Mouse (Mus musculus): ENCODE measurements around the gene Kansl2.
A peak's percentile ranks its signal among the peaks of the same experiment; 100 is the strongest.
"Not testable (repeated sequence)": the region's sequence is repeated elsewhere in the genome, so short reads cannot be mapped to it uniquely, and the experiment has no call there.

The Kansl2 gene

DNA sequence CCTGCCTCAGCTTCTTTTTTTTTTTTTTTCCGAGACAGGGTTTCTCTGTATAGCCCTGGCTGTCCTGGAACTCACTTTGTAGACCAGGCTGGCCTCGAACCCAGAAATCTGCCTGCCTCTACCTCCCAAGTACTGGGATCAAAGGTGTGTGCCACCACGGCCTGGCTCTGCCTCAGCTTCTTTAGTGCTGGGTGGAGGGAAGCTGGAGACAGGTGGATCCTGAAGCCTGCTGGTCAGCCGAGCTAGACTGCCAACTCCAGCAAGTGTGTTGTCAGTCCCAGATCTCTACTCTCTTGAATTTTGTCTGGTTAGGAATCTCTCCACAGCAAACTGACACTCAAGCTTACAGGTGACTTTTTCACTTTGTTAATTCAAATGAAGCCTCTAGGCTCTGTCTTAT lies 1.9 kb upstream of the Kansl2 start:
- DNase-seq = no peak

GRCm38 (mm10) chr15:98533035-98533531 lies 981 bp downstream of the Kansl2 start:
- DNase-seq = no peak

DNA sequence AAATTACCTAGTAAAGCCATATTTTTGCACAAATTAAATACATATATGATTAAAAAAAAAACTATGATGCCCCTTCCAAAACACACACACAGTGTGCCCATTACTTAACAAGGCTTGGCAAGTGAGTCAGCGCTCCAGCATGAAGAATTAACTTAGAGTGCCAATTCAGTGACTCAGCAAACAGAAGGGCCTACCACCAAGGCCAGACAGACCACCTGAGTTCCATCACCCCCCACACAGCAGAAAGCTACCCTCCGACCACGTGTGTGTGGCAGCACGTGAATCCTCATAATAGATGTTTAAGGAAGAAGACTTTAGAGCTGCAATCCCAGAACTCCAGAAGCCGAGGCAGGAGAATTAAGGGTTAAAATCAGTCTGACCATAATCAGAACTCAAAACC lies 1.8 kb downstream of the Kansl2 start:
- no peak for DNase-seq

GRCm38 (mm10) chr15:98528066-98528563 lies 5.9 kb downstream of the Kansl2 start:
- no peak for DNase-seq

- no peak for DNase-seq
These were observed 6.8 kb downstream of the Kansl2 start for GRCm38 (mm10) chr15:98527056-98527771.

GRCm38 (mm10) chr15:98526057-98526456 lies 8.0 kb downstream of the Kansl2 start:
- DNase-seq = no peak

DNA sequence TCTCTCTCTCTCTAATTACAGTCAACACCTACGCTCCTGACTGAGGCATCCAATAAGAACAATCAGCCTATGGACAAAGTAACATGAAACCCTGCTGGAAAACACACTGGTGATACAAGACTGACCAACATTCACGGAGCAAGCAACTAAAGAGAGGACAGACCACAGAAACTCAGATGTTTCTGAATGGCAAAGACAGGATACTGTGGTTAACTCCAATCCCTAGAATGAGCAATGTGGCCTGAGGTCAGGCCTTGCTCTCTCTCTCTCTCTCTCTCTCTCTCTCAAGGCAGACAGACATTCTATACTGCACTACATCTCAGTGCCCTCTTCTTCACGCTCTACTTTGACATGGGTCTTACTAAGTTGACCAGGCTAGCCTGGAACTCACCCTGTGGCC lies 12.8 kb downstream of the Kansl2 start:
- no peak for DNase-seq

- DNase-seq = peak; percentile 60
These were observed 16.4 kb downstream of the Kansl2 start for GRCm38 (mm10) chr15:98517380-98518355.

DNA sequence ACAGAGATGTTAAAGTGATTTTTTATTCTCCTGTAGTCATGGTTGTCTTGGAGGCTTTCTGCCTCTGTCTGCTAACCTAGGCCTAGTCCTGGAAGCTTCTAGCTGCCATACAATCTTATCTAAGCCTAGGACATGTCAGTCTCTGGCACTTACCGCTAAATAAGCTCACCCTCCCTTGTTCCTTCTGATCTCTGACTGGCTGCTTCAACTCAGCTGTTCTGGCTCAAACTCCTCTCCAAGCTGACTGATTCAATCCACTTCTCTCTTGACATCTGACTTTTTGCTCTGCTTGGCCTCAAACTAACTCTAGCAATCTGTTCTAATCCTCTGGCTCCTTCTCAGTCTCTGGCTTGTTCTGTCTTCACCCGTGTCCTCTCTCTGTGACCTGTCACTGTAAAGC lies 19.2 kb downstream of the Kansl2 start:
- DNase-seq = not testable (repeated sequence)

GRCm38 (mm10) chr15:98514146-98514545 lies 19.9 kb downstream of the Kansl2 start:
- no peak for DNase-seq

- not testable (repeated sequence) for DNase-seq
These were observed 20.4 kb downstream of the Kansl2 start for GRCm38 (mm10) chr15:98513676-98514075.

DNA sequence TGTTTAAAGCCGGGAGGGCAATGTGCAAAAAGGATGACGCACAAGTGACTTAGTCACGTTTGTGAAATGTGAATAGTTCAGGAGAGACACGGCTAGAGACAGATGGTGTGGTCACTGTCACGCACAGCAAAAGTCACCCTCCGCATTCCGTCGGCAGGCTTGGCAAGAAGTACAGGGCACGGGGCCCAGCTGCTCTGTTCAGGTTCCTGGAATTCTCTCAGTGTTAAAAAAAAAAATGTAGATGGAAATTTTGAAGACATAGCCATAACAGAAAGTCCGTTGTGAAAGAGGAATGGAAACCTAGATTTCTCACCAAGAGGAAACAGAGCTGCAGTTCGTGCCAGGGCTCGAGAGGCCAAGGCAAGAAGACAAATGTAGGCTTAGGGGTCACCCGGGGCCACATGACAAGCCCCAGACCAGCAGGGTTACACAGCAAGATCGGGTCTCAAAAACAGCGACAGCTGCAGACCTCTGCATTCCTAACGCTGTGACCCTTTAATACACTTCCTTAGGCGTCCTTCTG lies 21.2 kb downstream of the Kansl2 start:
- no peak for DNase-seq

GRCm38 (mm10) chr15:98512232-98512631 lies 21.8 kb downstream of the Kansl2 start:
- DNase-seq = no peak

GRCm38 (mm10) chr15:98511386-98511928 lies 22.6 kb downstream of the Kansl2 start:
- DNase-seq = no peak

DNA sequence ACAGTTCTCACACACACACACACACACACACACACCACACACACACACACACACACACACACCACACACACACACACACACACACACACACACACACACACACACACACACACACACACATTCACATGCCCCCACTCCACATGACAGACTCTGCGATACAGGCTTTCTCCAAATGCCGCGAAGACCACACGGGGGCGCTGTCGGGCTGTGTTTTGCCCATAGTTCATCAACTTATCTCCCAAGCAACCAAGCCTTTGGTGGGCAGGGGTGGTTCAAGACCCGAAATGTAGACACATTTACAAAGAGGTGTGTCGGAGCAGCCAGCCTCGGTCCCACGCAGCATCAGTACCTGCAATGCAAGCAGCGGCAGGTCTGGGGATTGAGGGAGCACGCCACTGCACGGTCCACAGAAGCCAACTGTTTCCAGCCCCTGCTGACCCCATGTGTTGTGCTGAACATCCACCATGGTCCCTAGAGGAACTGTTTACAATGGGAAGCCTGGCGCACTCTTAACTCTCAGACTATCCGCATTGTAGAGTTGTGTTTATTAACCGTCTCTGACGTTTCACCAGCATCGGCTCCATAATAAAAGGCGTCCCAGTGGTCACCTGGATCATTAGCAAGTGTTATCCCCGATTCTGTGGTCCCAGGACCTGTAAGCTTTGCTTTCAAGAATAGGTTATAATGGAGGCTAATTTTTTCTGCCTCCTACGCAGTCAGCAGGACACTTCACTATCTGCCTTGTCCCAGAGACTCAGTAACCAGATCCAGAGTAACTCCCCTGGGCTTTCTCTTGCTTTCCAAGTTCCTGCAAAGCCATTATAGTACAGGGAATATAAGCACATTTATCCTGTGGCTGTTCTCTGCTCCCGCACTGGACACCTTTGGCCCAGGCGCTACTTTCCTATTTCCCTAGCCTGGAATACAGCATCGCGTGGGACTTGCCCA lies 23.4 kb downstream of the Kansl2 start:
- DNase-seq = peak; percentile 87

GRCm38 (mm10) chr15:98509387-98509786 lies 24.7 kb downstream of the Kansl2 start:
- DNase-seq = no peak

GRCm38 (mm10) chr15:98507321-98507720 lies 26.7 kb downstream of the Kansl2 start:
- DNase-seq = no peak

- DNase-seq = no peak
These were observed 27.7 kb downstream of the Kansl2 start for GRCm38 (mm10) chr15:98506253-98506957.

GRCm38 (mm10) chr15:98504514-98504913 lies 29.6 kb downstream of the Kansl2 start:
- peak; percentile 81 for DNase-seq

GRCm38 (mm10) chr15:98503317-98503716 lies 30.7 kb downstream of the Kansl2 start:
- DNase-seq = no peak

GRCm38 (mm10) chr15:98497631-98498030 lies 36.4 kb downstream of the Kansl2 start:
- DNase-seq = no peak

All from embryo, embryonic 11 days (tissue).